Mouse (Mus musculus): Measurements from ENCODE around the gene Large1. TPM values are rescaled to one million over a fixed set of nuclear protein-coding genes. Genes with fewer than 3 reads are reported as not detected.
"Not testable (repeated sequence)": the region's sequence is repeated elsewhere in the genome, so short reads cannot be mapped to it uniquely, and the experiment has no call there.

Gene Large1
- polyA plus RNA-seq, 2 experiments: 0.56 to 1.1 TPM

GRCm38 (mm10) chr8:73329131-73329530 lies 24.2 kb downstream of the Large1 start:
- TF ChIP-seq CTCF (IDR thresholded peaks at IDR 0.05; ENCODE audit: low read depth): no peak
- TF ChIP-seq EP300 (IDR thresholded peaks at IDR 0.05; ENCODE audit: low read depth): no peak
- Histone ChIP-seq H3K9me3 (ENCODE audit: control insufficient read depth, low read length) (no peaks in the 10 kb centered on the region), H3K27me3 (ENCODE audit: control insufficient read depth, insufficient read depth, low read length) (no peaks in the 10 kb centered on the region), H3K4me2 (ENCODE audit: low read depth) (no peak overlapping the region), H3K36me3 (replicated peaks; ENCODE audit: control insufficient read depth, insufficient read depth, low read depth) (no peaks in the 10 kb centered on the region), H3K9ac (replicated peaks) (no peak overlapping the region), H3K27ac (no peak overlapping the region), H3K4me3 (ENCODE audit: insufficient read depth in 1 of 2, low read depth in 2 of 2, low read length in 2 of 2) (no peak overlapping the region), H3K4me1 (replicated peaks; ENCODE audit: control insufficient read depth in 2 of 2, insufficient read depth in 2 of 2, low read length in 1 of 2) (no peaks in the 10 kb centered on the region)
- WGBS (ENCODE audit: insufficient replicate concordance): 71% methylated on average over 5 of the region's 5 CpGs
- no peak for DNase-seq (ENCODE audit: low read depth in 3 of 3, low spot score in 3 of 3)
- ATAC-seq (ENCODE audit: insufficient read depth): no peak

- Histone ChIP-seq H3K4me1 (replicated peaks; ENCODE audit: control insufficient read depth in 2 of 2, insufficient read depth in 2 of 2, low read length in 1 of 2) (no peaks in the 10 kb centered on the region), H3K4me3 (ENCODE audit: insufficient read depth in 1 of 2, low read depth in 2 of 2, low read length in 2 of 2) (no peak overlapping the region), H3K27ac (no peak overlapping the region), H3K9me3 (ENCODE audit: control insufficient read depth, low read length) (no peaks in the 10 kb centered on the region), H3K27me3 (ENCODE audit: control insufficient read depth, insufficient read depth, low read length) (no peaks in the 10 kb centered on the region), H3K9ac (replicated peaks) (no peak overlapping the region), H3K4me2 (ENCODE audit: low read depth) (no peak overlapping the region), H3K36me3 (replicated peaks; ENCODE audit: control insufficient read depth, insufficient read depth, low read depth) (no peaks in the 10 kb centered on the region)
- ATAC-seq (ENCODE audit: insufficient read depth): no peak
- TF ChIP-seq EP300 (IDR thresholded peaks at IDR 0.05; ENCODE audit: low read depth) (no peak), CTCF (IDR thresholded peaks at IDR 0.05; ENCODE audit: low read depth) (no peak)
- WGBS (ENCODE audit: insufficient replicate concordance): 64% methylated on average over 3 of the region's 3 CpGs
- no peak for DNase-seq (ENCODE audit: low read depth in 3 of 3, low spot score in 3 of 3)
Measured at GRCm38 (mm10) chr8:73328056-73328455, 25.3 kb downstream of the Large1 start.

- H3K27me3 ChIP-seq (ENCODE audit: control insufficient read depth, insufficient read depth, low read length): no peaks in the 10 kb centered on the region
- no peak overlapping the region for H3K4me2 ChIP-seq (ENCODE audit: low read depth)
- no peak overlapping the region for H3K4me3 ChIP-seq (ENCODE audit: insufficient read depth in 1 of 2, low read depth in 2 of 2, low read length in 2 of 2)
- WGBS (ENCODE audit: insufficient replicate concordance): 48% methylated on average over 4 of the region's 4 CpGs
- TF ChIP-seq EP300 (IDR thresholded peaks at IDR 0.05; ENCODE audit: low read depth) (no peak), CTCF (IDR thresholded peaks at IDR 0.05; ENCODE audit: low read depth) (no peak)
- H3K9me3 ChIP-seq (ENCODE audit: control insufficient read depth, low read length): no peaks in the 10 kb centered on the region
- ATAC-seq (ENCODE audit: insufficient read depth) (no peak), DNase-seq (ENCODE audit: low read depth in 3 of 3, low spot score in 3 of 3) (no peak)
- no peaks in the 10 kb centered on the region for H3K4me1 ChIP-seq (replicated peaks; ENCODE audit: control insufficient read depth in 2 of 2, insufficient read depth in 2 of 2, low read length in 1 of 2)
- H3K27ac ChIP-seq: no peak overlapping the region
- no peaks in the 10 kb centered on the region for H3K36me3 ChIP-seq (replicated peaks; ENCODE audit: control insufficient read depth, insufficient read depth, low read depth)
- H3K9ac ChIP-seq (replicated peaks): no peak overlapping the region
Measured at GRCm38 (mm10) chr8:73324667-73325066, 28.7 kb downstream of the Large1 start.

- no peak overlapping the region for H3K27ac ChIP-seq
- H3K4me2 ChIP-seq (ENCODE audit: low read depth): no peak overlapping the region
- no peaks in the 10 kb centered on the region for H3K36me3 ChIP-seq (replicated peaks; ENCODE audit: control insufficient read depth, insufficient read depth, low read depth)
- H3K4me3 ChIP-seq (ENCODE audit: insufficient read depth in 1 of 2, low read depth in 2 of 2, low read length in 2 of 2): no peak overlapping the region
- 54% methylated on average over 1 of the region's 1 CpGs for WGBS (ENCODE audit: insufficient replicate concordance)
- TF ChIP-seq EP300 (IDR thresholded peaks at IDR 0.05; ENCODE audit: low read depth) (no peak), CTCF (IDR thresholded peaks at IDR 0.05; ENCODE audit: low read depth) (no peak)
- H3K9ac ChIP-seq (replicated peaks): no peak overlapping the region
- DNase-seq (ENCODE audit: low read depth in 3 of 3, low spot score in 3 of 3): no peak
- no peaks in the 10 kb centered on the region for H3K27me3 ChIP-seq (ENCODE audit: control insufficient read depth, insufficient read depth, low read length)
- H3K4me1 ChIP-seq (replicated peaks; ENCODE audit: control insufficient read depth in 2 of 2, insufficient read depth in 2 of 2, low read length in 1 of 2): no peaks in the 10 kb centered on the region
- no peaks in the 10 kb centered on the region for H3K9me3 ChIP-seq (ENCODE audit: control insufficient read depth, low read length)
- no peak for ATAC-seq (ENCODE audit: insufficient read depth)
Measured at GRCm38 (mm10) chr8:73323591-73323990, 29.7 kb downstream of the Large1 start.

DNA sequence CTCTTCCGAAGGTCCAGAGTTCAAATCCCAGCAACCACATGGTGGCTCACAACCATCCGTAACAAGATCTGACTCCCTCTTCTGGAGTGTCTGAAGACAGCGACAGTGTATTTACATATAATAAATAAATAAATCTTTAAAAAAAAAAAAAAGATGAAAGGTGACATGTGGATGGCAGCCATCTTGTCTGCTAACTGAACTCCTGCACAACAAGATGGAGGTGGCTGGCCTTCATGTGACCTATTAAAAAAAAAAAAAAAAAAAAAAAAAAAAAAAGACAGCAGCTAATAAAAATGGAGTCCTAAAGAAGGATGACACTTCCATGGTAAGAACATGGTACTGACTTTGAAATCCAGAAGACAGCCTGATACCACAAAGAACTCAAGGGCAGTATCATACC lies 33.8 kb downstream of the Large1 start:
- H3K4me3 ChIP-seq (ENCODE audit: insufficient read depth in 1 of 2, low read depth in 2 of 2, low read length in 2 of 2); H3K36me3 ChIP-seq (replicated peaks; ENCODE audit: control insufficient read depth, insufficient read depth, low read depth); H3K27me3 ChIP-seq (ENCODE audit: control insufficient read depth, insufficient read depth, low read length); H3K9me3 ChIP-seq (ENCODE audit: control insufficient read depth, low read length); H3K9ac ChIP-seq (replicated peaks); DNase-seq (ENCODE audit: low read depth in 3 of 3, low spot score in 3 of 3); H3K4me2 ChIP-seq (ENCODE audit: low read depth); H3K27ac ChIP-seq; H3K4me1 ChIP-seq (replicated peaks; ENCODE audit: control insufficient read depth in 2 of 2, insufficient read depth in 2 of 2, low read length in 1 of 2): not testable (repeated sequence)
- WGBS (ENCODE audit: insufficient replicate concordance): 71% methylated on average over 1 of the region's 3 CpGs
- peak; percentile 69 for ATAC-seq (ENCODE audit: insufficient read depth)
